Mouse (Mus musculus) frontal cortex, postnatal 25 days (tissue): Measurements from ENCODE around the gene Abl1.

Source experiments
- DNase-seq, 2 experiments: peaks; one replicate each; pipeline ENCODE4 v3.0.0; 2022; ENCODE audit warnings: low spot score in 2 of 2

Gene Abl1

DNA sequence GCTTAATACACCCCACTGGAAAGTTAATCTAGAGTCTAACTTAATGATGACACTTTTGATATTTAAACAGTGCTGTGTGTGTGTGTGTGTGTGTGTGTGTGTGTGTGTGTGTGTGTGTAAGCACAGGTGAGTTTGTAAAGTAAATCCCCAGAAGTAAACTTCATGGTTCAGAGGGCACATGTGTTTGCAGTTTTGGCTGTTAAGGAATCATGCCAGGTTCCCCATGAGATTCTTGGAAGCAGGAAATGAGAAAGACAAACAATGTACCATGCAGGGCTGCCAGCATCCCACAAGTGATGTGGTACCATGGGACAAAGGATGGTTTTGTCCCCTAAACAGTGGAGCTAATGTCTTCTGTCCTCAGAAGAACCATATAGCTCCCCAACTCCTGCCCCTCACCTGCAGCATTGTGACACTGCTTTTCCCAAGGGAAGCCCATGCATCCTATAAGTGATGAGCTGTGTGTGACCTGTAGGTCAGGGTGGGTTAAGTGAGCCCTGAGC lies 57.6 kb downstream of the Abl1 start:
- DNase-seq, result no peak

DNA sequence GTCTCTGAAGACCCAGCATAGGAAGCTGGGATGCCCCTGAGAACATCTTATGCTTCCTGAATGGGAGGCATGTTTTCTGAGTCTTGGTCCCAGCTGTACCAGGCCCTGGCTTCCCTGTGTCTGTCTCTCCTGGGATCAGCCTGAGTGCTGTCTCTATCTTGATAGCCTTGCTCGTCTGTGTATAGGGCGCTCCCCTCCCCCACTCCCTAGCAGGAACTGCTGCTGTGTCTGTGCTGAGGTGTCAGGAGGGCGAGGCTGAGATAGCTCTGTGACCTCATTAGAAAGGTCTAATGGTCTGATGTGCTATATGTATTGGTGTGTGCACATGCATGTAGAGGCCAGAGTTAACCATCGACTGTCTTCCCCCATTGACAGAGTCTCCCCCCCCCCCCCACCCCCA lies 58.7 kb downstream of the Abl1 start:
- no peak for DNase-seq

DNA sequence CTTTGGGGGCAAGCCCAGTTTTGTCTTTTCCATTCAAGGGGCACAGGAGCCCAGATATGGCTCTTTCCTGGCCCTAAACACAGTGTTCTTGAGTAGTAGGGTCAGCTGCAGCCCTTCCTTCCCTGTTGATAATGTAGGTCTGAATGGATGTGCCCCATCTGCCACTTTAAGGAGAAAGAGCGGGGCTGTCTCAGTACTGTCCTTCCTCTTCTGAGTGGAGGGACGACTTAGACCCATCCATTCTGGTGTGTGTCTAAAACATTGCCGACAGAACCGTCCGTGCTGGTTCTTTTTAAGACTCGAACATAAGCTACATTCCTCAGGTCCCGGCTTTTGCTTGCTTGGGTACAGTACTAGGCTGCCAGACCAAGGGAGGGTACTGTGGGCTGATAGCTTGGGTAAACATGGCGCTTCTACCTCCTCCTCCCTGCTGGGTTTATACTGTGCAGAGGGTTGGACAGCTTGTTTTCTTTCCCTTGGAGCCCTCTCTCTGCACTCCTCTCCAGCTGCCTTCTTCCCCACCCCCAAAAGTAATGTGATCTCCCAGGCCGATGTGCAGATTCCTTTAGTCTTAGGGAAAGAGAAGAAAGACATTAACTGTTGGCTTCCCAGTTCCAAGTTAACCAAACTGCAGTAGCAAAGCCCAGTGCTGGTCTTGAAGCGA lies 61.0 kb downstream of the Abl1 start:
- DNase-seq, result no peak

DNA sequence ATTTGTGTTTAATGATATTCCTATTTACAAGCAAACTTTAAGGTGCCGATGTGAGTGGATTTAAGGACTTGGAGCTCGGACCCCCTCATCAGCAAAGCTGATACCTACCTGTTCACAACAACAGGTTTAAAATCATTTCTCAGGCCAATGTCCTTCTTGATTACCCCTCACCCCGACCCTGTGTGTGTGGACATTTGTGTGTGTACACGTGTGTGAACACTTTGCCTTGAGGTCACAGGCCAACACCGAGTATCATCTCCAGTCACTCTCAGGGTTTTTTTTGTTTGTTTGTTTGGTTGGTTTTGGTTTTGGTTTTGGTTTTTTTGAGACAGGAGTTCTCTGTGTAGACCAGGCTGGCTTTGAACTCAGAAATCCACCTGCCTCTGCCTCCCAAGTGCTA lies 62.0 kb downstream of the Abl1 start:
- no peak for DNase-seq

DNA sequence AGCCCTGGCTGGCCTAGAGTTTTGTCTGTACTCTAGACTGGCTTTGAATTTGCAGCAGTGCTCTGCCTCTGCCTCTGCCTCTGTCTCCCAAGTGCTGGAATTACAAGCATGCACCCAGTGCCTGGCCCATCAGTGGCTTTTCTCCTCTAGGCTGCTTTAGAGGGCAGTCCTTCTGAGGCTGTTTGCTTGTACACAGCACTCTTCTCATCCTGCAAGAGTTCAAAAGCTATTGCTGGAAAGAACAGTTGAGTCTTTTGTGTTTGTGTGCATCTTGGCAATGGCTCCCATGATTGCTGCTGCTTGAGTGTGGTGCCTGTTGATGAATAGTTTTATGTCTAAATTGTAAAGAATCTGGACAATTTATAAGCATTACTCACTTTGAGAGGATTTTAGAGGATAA lies 69.3 kb downstream of the Abl1 start:
- no peak for DNase-seq

DNA sequence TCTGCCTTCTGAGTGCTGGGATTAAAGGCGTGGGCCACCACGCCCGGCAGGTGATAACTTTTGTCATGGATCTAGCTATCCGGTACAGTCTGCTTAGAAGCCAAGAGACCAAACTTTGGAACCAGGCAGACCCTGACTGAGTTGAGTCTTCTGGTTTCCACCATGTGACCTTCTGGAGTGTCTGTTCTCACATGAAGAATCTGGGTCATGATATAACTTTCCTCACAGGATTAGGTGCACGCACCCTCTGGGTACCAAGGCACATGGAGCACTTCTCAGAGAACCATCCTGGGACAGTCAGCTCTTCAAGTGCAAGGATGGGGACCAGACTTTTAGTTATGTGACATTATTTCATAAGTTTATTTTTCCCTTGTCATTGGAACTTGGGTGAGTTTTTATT lies 70.8 kb downstream of the Abl1 start:
- no peak for DNase-seq

DNA sequence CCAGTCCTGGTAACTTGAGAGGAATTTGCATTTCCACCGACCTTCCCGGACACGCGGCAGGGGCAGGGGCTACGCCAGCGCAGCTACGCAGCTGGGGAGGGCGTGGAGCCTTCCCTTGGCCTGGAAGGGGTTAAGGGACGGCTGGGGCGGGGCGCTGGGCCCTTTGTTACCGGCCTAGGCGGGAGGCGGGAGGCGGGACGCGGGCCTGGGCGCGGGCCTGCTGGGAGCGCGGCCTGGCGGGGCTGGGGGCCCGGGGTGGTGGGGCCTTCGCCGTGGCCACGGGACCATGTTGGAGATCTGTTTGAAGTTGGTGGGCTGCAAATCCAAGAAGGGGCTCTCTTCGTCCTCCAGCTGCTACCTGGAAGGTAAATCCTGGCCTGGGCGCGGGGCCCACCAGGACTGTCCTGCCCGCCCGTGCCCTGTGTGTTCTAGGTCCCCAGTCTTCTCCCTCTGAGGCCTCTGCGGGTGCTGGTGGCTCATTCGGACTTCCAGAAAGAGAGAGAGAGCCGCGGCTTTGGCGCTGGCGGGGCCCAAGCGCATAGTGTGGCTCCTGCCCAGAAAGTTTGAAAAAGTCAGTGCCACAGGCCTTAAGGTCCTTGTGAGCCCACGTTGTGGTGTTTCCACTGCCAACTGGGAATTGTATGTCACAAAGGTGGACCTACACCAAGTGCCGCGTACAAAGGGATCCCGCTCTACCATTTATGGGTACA lies 71.7 kb downstream of the Abl1 start:
- no peak for DNase-seq

DNA sequence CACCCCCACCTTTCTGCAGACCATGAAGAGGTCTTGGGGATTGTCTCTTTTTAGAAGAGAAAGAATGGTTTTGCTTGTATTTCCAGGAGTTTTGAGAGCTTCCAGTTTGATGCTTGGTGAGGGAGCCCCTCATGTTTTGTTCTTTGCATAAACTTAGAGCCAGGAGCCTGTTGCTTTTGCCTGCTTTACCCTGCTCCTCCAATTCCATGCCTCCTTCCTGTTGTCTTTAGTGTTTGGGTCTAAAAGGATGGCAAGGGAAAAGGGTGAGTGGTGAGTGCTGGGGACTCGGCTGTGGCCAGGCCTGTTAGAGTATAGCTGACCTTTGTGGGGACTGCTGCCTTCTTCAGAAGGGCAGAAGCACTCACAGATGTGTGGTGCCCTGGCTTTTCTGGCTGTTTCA lies 72.3 kb downstream of the Abl1 start:
- DNase-seq, result no peak

DNA sequence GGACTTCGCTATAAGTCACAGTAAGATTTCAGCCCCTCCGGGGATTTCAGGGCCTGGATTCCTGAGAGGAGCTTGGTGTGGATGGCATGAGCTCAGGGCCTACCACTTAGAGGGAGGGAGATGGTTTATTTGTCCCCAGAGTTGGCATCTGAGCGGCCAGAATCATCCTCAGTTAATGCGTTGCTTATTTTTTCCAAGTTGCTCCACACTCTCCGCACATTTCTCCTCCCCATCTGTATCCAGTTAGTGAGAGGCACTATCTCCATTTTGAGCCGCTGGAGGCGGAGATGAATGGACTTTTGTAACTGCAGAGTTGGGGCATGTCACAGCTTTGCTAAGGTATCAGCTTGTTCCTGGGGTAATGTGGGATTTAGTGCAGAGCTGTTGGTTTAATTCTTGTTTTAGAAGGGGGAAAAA lies 72.9 kb downstream of the Abl1 start:
- DNase-seq, result no peak

DNA sequence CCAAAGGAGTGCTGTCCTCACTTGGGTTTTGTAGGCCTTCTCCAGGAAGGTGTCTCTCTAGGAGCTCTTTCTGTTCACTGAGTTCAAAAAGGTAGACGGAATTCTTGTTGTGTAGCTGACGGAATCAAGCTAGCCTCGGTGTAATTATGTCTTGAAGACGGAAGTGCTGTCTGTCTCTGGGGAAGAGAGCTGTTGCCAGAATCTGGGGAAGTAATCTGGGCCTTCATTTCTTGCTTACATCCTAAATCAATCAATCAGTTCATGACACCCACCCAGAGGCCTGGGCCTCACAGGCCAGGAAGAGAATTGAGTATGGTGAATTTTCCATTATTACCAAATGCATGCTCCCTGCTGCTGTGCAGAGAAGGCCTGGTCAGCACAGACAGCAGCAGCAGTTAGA lies 73.4 kb downstream of the Abl1 start:
- no peak for DNase-seq

DNA sequence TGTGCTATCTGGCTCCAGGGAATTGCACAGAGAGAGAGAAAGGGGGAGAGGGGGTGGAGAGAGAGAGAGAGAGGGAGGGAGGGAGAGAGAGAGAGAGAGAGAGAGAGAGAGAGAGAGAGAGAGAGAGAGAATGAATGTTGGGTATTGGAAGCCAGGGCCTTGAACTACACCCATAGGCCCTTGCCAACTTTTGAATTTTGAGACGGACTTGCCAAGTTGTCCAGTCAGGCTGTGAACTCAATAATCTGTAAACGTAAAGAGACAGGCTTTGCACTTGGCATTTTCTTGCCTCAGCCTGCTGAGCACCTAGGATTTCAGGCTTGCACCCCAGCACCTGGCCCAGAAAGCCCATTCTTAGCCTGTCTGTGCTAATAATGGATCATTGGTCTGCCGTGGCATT lies 74.0 kb downstream of the Abl1 start:
- no peak for DNase-seq

DNA sequence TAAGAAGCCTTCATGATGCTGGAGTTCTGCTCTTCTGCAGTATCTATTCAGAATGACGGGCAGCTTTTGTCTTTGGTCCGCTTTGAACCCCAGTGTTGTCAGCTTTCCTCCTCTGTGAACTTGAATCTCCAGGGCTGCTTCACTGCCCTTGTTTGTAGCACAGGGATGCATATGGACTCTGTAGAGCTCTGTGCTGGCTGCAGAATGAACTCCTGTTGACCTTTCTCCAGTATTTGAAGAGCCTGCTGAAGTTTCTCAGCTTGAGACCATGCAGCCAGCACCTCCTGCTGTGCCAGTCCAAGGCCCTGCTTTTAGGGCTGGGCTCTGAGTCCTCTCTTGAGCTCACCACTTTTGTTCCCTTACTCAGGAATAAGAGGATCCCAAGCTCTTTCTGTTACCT lies 74.7 kb downstream of the Abl1 start:
- no peak for DNase-seq

DNA sequence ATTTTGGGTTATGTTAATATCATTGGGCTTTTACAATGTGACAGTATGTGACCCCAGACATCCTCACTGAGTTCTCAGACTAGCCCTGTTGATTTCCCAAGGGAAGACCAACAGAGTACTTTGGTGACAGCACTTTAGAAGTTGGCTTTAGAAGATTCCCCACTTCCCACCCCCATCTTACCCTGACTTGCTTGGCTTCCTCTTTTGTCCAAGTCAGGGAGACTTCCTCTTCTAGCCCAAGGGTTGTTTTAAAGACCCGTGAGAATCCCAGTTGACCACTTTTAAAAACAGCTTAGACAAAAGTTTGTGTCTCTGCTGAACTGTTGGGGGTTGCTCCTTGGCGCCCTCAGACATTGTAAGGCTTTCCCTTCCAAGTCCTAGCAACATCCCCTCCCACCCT lies 75.1 kb downstream of the Abl1 start:
- no peak for DNase-seq

DNA sequence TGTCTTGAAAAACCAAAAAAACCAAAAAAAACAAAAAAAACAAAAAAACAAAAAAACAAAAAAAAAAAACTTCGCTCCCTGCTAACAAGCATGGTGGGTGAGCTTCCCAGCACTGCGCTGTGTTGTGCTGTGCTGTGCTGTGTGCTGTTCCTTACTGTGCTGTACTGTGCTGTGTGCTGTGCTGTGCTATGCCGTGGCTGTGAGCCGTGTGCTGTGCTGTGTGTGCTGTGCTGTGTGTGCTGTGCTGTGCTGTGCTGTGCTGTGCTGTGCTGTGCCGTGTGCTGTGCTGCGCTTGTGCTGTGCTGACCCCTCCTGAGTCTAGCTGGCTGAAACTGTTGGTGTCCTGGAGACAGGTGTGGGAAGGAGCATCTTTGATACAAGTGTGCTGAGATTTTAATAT lies 78.9 kb downstream of the Abl1 start:
- no peak for DNase-seq

DNA sequence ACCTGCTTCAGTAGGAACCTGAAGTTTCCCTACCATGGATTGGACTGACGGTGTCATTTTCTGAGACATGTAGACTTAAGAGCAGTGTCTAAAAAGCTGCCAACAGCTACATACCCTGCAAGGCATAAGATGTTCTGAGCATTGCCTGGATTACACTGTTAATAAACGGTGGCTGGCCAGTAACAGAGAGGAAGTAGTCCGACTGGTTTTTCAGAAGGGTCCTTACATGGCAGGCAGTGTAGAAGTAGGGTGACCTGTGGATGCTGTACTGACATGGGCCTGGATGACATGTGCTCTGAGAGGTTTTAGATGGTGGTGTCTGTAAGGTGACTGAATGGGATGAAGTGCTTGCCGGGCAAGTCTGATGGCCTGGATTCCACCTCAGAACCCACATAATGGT lies 79.6 kb downstream of the Abl1 start:
- no peak for DNase-seq

DNA sequence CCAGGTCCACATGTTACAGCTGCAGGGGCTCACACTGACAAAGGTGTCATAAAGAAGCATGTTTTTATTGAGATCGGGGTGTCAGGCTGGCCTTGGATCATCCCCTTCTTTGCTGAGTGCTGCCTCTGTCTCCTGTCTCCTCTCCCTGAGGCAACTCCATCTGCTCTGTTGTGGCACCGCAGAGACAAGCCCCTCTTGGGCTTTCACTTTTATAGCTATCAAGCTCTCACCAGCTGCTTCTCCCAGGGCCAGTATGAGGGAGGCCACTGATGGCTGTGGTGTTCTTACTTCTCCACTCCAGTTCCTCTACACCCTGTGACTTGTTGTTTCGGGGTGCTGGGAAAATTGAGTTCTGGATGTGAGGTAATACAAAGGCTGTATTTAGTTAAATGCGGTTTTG lies 80.9 kb downstream of the Abl1 start:
- DNase-seq, result no peak

DNA sequence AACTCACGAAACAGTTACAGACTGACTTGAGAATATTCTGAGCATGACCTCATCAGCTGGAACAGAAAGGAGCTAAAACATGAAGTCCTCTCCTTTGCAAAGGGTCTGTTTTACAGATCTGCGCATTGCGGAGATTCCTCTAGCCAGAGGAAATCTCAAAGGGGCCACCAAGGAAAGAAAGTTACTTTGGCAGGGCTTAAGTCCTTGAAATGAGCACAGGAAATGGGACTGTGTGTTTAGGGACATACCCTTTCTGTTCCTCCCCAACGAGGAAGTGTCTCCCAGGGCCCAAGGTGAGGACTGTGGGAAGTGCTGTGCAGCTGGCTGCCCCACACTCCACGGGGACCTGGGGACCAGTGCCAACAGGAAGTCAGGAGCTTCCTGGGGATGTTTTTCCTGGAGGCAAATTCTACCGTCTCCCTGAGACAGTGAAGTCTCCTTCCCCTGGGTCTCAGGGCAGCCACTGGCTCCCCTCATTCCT lies 81.5 kb downstream of the Abl1 start:
- DNase-seq, result no peak

DNA sequence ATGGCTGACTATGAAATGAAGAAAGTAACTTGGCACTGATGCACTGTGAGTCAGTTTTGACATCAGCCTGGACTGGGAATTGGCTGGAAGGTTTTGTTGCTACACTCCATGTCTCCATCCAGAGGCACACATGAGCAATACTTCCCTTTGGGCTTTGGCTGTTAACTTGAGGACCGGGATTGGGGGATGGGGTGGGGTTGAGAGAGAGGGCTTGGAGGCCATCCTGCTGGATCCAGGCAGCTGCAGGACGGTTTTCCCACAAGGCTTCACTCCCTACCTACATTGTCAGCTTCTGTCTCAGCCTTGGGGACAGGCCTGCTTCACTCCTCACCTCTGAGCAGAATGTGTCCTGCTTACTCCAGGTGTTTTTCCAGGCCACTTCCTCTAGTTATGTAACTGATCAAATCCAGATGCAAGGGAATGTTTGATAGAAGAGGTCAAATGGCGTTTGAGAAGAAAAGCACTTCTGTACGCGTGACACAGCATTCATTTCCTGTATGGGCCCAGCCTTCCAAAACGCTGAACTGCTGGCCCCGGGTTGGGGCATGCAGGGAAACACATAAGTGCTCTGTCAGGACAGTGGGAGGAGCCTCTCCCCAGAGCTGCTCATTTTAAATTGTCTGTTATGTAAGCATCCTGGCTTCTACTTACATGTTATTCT lies 82.7 kb downstream of the Abl1 start:
- DNase-seq, result no peak

DNA sequence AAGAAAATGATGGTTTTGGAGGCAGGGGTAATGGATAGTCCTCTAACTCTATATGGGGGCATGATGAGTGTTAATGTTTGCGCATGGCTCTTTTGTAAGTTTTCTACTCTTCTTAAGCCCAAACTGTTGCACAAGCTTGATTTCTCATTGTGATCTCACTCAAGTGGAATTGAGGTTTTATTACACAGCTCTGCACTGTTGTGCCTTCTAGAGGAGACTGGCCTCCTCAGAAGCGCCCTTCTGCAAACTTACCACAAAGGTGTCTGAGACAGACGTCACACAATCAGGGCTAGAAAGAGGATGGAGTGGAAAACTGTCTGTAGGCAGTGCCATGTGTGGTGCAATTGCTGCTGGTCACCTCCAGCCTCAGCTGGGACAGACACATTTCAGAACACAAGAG lies 88.3 kb downstream of the Abl1 start:
- DNase-seq, result no peak

DNA sequence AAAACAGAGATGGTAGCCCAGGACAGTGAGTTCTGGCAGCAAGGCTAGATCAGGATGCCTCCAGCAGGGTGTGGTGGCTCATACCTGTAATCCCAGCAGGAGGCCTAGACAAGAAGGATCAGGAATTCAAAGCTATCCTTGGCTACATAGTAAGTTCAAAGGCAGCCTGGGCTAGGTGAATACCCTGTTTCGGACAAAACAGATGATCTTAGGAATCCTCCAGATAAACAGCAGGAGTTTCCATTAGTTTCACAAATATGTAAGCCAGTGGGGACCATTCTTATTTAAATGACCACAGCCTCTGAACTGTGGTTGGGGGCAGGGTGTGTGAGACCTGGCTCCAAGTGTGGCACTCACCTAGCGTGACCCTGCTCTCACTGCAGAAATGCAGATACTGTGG lies 91.1 kb downstream of the Abl1 start:
- DNase-seq, result no peak

DNA sequence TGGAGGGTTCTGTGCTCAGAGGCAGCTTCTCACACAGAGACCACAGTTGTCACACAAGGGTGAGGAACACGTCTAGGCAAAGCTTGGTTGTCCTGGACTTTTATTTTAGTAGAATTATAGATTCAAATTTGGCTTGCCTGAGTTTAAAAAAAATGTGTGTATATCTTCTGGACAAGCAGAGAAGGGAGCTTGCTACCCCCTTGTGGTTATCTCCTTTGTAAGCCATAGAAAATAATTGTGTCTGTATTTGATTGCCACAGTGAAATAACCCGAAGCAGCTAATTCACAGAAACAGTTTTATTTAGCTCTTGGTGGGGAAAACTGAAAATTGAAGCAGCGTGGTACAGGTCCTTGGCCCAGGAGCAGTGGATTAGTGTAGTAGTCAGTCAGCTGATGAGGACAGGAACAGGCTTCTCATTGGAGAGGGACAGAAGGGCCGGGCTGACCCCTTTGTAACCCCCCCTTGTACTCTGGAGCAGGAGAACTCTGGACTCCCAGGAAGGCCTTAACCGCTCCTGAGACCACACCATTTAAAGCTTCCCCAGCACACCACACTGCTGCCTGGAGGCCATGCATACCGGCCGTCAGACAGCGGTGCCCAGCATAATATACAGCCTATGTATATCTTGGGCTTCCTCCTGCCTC lies 94.9 kb downstream of the Abl1 start:
- DNase-seq, result no peak

DNA sequence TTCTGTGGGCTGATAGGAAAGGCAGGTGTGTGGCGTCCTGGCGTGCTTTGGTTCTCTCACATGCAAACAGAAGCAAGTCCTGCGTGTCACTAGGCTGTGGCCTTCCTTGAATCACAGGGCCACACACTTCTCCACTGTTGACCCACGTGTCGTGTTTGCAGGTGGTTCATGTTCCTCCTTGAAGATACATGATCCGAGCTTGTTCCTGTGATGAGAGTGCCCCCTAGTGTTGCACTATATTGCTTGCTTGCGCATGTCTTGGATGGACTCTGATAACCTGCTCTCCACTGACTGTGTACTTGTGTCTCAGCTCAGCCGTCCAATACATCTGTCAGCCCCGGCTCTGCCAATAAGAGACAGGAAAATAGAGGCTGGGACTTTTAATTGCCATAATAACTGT lies 96.9 kb downstream of the Abl1 start:
- peak; percentile 64 to 80 for DNase-seq

DNA sequence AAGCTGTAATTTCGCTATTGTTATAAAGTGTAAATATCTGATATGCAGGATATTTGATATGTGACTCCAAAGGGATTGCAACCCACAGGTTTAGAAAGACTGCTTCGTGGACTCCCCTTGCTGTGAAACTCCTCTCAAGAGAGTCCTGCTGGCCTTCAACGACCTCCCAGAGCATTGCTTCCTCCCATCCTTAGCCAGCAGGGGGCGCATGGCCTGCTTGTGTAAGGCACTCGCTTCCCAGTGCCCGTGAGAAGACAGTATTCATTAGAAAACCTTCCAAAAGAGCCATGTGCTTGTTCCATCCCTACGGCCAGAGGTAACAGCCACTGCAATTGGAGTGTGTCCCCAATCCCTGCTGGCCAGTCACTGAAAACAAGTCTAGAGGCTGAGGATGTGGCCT lies 98.9 kb downstream of the Abl1 start:
- DNase-seq, result peak; percentile 63 to 70
